Mouse (Mus musculus) kidney, adult 10 weeks (tissue): ENCODE results near the gene Tubgcp2. TPM values are rescaled to one million over a fixed set of nuclear protein-coding genes. Genes with fewer than 3 reads are reported as not detected.

Experiments used
- polyA plus RNA-seq: library from polyadenylated mRNA; stranded (reverse); fragments of 350-450 nt; fragmentation: Illumina TruSeq; extraction: RNeasy Lipid Tissue Mini Kit (QIAGEN cat#74804); gene quantifications from one replicate; pipeline ENCODE4 v1.2.3, GENCODE M21; 2014; ENCODE audit warnings: low read depth, low replicate concordance

The Tubgcp2 gene
- 11.9 TPM for polyA plus RNA-seq

GRCm38 (mm10) chr7:140036281-140037170 is at the start of gene Tubgcp2, which contains the start of gene Zfp511:
Tubgcp2 (minus strand) TSS chr7:140036669.
Zfp511 (plus strand) TSS chr7:140036391.

GRCm38 (mm10) chr7:140082242-140082678 is 45.8 kb upstream of the Tubgcp2 start, which contains the start of gene Caly:
Caly (minus strand) TSS chr7:140082548.

GRCm38 (mm10) chr7:140048361-140049114 is 12.1 kb upstream of the Tubgcp2 start, which contains the start of gene Msx3:
Msx3 (minus strand) TSS chr7:140049089.

DNA sequence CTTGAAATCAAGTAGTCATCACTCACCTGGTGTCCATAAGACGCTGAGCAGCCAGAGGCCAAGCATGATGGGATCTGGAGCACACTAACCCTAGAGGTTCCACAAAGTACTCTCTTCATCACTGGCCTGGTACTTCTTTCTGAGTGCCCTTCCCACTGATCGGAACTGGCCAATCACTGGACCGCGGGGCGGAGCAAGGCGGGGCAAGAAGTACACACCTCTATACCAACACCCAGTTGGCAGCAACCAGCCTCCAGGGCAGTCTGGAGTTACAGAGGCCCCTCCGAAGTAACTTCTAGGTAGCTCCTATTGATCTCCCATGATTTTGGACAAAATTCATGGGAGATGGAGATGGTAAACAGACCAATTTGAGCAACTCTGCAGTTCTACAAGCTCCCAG is 44.1 kb downstream of the Tubgcp2 start, which contains the start of gene Adam8:
Adam8 (minus strand) TSS at position 157 of the 400 bp plus-strand sequence.

DNA sequence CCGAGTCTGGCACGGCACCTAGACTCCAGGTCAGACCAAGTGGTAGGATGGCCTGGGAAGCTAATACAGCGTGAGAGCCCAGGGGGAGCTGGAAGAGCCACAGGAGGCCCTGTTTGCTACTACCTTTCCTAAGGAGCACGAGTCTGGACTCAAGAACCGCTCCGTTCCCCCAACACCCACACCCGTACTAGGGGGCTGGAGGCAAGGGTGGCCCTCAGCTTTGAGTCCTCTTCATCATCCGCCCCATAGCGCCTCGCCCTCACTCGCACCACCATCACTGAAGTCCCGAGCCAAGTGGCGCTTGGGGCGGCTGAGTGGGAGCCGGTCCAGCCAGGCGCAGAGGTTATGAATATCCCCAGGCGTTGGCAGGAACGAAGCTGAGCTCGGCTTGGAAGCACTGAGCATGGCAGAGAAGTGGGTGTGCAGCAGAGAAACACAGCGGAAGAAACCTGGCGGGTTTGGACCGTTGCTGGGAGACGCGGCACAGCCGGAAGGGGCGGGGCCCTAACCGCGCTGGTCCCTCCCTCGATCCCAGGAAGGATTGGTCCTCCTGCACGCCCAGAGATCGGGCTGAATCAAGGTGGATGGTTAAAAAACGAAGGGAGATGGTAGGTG is 58.1 kb downstream of the Tubgcp2 start, which contains the start of gene 6430531B16Rik:
6430531B16Rik (minus strand) TSS at position 478 of the 615 bp plus-strand sequence.

Other genes with a start within 250 kb of the Tubgcp2 start
- not detected for gene Adgra1, start 202.5 kb downstream of the Tubgcp2 start, polyA plus RNA-seq
- not detected for gene Kndc1, start 142.0 kb downstream of the Tubgcp2 start, polyA plus RNA-seq
- not detected for gene Utf1, start 92.9 kb downstream of the Tubgcp2 start, polyA plus RNA-seq
- gene 6430531B16Rik, start 57.9 kb downstream of the Tubgcp2 start, polyA plus RNA-seq, result not detected
- gene Adam8, start 44.1 kb downstream of the Tubgcp2 start, polyA plus RNA-seq, result not detected
- 6.5 TPM for gene Zfp511, start 278 bp downstream of the Tubgcp2 start, polyA plus RNA-seq
- gene Msx3, start 12.4 kb upstream of the Tubgcp2 start, polyA plus RNA-seq, result not detected
- gene Caly, start 45.9 kb upstream of the Tubgcp2 start, polyA plus RNA-seq, result not detected
- gene Prap1, start 56.7 kb upstream of the Tubgcp2 start, polyA plus RNA-seq, result not detected
- gene Fuom, start 65.8 kb upstream of the Tubgcp2 start, polyA plus RNA-seq, result 53.2 TPM
- gene Paox, start 79.1 kb upstream of the Tubgcp2 start, polyA plus RNA-seq, result 2.5 TPM
- gene Echs1, start 79.8 kb upstream of the Tubgcp2 start, polyA plus RNA-seq, result 157 TPM
- gene Mtg1, start 100.9 kb upstream of the Tubgcp2 start, polyA plus RNA-seq, result 7.6 TPM
- gene Sprn, start 118.2 kb upstream of the Tubgcp2 start, polyA plus RNA-seq, result not detected
- not detected for gene Olfr522, start 128.1 kb upstream of the Tubgcp2 start, polyA plus RNA-seq
- gene Olfr523, start 136.5 kb upstream of the Tubgcp2 start, polyA plus RNA-seq, result not detected
- gene Olfr524, start 169.3 kb upstream of the Tubgcp2 start, polyA plus RNA-seq, result not detected
- not detected for gene Cd163l1, start 181.6 kb upstream of the Tubgcp2 start, polyA plus RNA-seq
- gene 5830411N06Rik, start 210.6 kb upstream of the Tubgcp2 start, polyA plus RNA-seq, result not detected